Mouse (Mus musculus) forebrain, embryonic 16.5 days (tissue): ENCODE measurements at regions not wholly inside any gene's neighbourhood (a gene's known extent, or its start where the extent isn't known, plus 50 kb on each side); places are given as distances from the start of the nearest gene placed in this dataset.

Experiments
- ATAC-seq: fragments of 200-750 bp; cut with Nextera tagmentation; 2 replicates; pipeline ENCODE4 v1.8.0; 2017; ENCODE audit warnings: mild to moderate bottlenecking, moderate library complexity
- H3K27ac ChIP-seq: fragments of 300-500 bp; sonication (generic); 2 replicates; pipeline ENCODE4 v1.5.1; 2014; ENCODE audit warnings: low read length, control low read depth
- H3K27me3 ChIP-seq: fragments of 300-500 bp; sonication (generic); replicated peaks from 2 replicates; pipeline ENCODE4 v1.6.1; 2014; ENCODE audit warnings: low read length; ENCODE audit not compliant: control insufficient read depth, insufficient read depth
- H3K36me3 ChIP-seq: fragments of 300-500 bp; sonication (generic); 2 replicates; pipeline ENCODE4 v1.6.1; 2014; ENCODE audit not compliant: control insufficient read depth, insufficient read depth
- H3K4me1 ChIP-seq: fragments of 300-500 bp; sonication (generic); replicated peaks from 2 replicates; pipeline ENCODE4 v1.6.1; 2014; ENCODE audit warnings: low read length; ENCODE audit not compliant: control insufficient read depth, insufficient read depth
- H3K4me2 ChIP-seq: fragments of 300-500 bp; sonication (generic); 2 replicates; pipeline ENCODE4 v1.6.1; 2014; ENCODE audit warnings: mild to moderate bottlenecking, low read length, control low read depth
- H3K4me3 ChIP-seq: fragments of 300-500 bp; sonication (generic); replicated peaks from 2 replicates; pipeline ENCODE4 v1.5.1; 2014; ENCODE audit warnings: mild to moderate bottlenecking, low read length, control low read depth
- H3K9ac ChIP-seq: fragments of 300-500 bp; sonication (generic); replicated peaks from 2 replicates; pipeline ENCODE4 v1.6.1; 2014; ENCODE audit warnings: low read depth, low read length, control low read depth
- H3K9me3 ChIP-seq: fragments of 300-500 bp; sonication (generic); 2 replicates; pipeline ENCODE4 v1.6.1; 2016; ENCODE audit warnings: low read length; ENCODE audit not compliant: control insufficient read depth
- WGBS: fragments of 180-500 bp; shearing (Covaris S2); extraction: QIAGEN DNeasy Blood & Tissue Kit; methylation state at CpG from one replicate; pipeline ENCODE4 v1.1.7; 2014; 5-methylcytosine and 5-hydroxymethylcytosine counted together

DNA sequence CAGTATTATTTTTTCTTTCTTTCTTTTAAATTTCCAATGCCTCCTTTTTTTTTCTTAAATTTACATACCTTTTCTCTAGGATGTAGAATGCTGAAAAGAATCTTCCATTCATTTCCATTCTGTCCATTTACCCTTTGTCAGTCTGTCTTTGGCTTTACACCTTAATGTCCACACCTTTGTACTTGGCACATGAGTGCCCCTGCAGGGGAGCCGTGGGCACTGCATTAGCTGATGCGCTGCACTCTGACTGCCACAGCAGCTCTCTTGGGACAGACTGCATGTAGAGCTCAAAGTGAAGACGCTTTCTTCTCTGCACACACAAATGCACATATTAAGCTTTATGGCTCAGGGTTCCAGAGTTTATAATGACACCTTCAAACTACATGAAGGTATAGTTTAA, 143.8 kb upstream of the Kcnq5 start:
- no peak overlapping the region for H3K4me3 ChIP-seq
- WGBS, result 55% methylated on average over 3 of the region's 3 CpGs

GRCm38 (mm10) chr1:22071405-22072117, 109.8 kb upstream of the Kcnq5 start:
- 85% methylated on average over 4 of the region's 4 CpGs for WGBS
- no peak for ATAC-seq

More for the DNA sequence above, 143.8 kb upstream of the Kcnq5 start:
- H3K4me1 ChIP-seq, result no peaks in the 10 kb centered on the region
- no peak overlapping the region for H3K9ac ChIP-seq
- no peak overlapping the region for H3K4me2 ChIP-seq
- H3K27me3 ChIP-seq, result no peaks in the 10 kb centered on the region
- no peak for ATAC-seq
- H3K36me3 ChIP-seq, result no peaks in the 10 kb centered on the region
- no peaks in the 10 kb centered on the region for H3K9me3 ChIP-seq
- no peak overlapping the region for H3K27ac ChIP-seq

GRCm38 (mm10) chr1:22070028-22070427, 108.3 kb upstream of the Kcnq5 start:
- Histone ChIP-seq H3K9me3 (no peaks in the 10 kb centered on the region), H3K36me3 (no peaks in the 10 kb centered on the region), H3K4me1 (no peaks in the 10 kb centered on the region), H3K4me2 (no peak overlapping the region), H3K9ac (no peak overlapping the region), H3K27ac (no peak overlapping the region), H3K27me3 (no peaks in the 10 kb centered on the region), H3K4me3 (no peak overlapping the region)
- WGBS, result 39% methylated on average over 5 of the region's 5 CpGs
- ATAC-seq, result 0 out of 2 replicates have a peak, but pooled peaks have one; percentile 33

More at GRCm38 (mm10) chr1:22071405-22072117, 109.8 kb upstream of the Kcnq5 start:
- Histone ChIP-seq H3K4me2 (no peak overlapping the region), H3K9ac (no peak overlapping the region), H3K4me3 (no peak overlapping the region), H3K27ac (no peak overlapping the region), H3K36me3 (no peaks in the 10 kb centered on the region), H3K27me3 (no peaks in the 10 kb centered on the region), H3K9me3 (no peaks in the 10 kb centered on the region), H3K4me1 (no peaks in the 10 kb centered on the region)
